Mouse (Mus musculus) left cerebral cortex, adult 11 months (tissue): Measurements from ENCODE around the gene Acsl1.

Source experiments
- DNase-seq: peaks from one replicate; pipeline ENCODE4 v3.0.0; 2022; ENCODE audit warnings: low spot score

Gene Acsl1

DNA sequence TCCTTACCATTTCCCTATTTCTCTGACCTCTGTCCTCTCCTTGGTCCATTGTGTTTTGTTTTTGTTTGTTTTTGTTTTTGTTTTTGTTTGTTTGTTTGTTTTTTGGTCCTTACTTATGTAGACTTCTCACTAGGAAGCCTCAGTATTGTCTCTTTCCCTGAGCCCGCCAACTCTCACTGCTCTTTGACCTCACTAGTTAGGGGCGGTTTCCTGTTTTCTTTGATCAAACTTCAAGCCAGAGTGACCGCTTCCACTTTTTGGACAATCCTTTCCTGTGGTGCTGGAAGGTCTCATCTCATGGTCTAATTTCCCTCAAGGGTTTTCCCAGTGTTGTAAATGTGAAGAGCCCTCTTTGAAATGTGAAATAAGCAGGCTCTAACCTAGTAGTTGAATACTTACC is 33.4 kb downstream of the Acsl1 start:
- DNase-seq, result no peak

DNA sequence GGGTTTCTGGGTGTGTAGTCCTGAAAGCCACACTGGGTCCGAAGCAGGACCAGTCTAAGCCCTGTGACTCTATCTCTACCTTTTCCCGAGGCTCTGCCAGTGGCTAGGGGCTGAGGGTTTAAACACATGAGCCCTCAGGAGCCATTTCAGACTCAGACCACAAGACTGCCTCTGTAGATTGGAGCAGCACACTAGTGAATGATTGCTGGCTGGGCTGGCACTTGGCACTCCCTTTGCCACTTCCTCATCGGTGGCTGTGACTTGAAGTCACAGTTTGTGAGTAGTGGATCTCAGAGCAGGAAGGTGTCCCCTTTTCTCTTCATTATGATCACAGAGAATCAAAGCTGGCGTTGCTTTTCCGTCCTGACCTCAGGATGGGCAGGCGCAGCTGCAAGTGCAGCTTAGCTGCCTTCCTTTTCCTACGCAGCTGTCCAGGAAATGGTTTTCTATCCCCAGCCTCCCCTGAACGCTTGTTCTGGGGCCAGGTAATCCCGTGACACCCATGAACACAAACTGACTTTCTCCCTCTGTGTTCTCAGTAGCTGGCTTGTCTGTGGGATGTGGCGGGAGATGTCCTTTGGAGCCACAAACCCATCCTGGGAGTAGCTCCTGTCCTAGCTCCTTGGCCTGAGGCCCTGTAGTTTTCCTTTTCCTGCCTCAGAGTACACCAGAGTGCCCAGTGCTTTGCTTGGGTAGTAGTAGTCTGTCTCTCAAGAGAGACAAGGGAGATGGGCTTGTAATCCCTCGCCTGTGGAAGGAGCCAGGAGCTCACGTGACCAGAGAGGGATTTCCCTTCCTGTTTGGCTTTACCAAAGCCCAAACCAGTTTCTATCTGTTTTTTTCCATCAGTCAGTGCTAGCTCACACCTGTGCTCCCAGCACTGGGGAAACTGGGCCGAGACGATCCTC is 37.9 kb downstream of the Acsl1 start:
- no peak for DNase-seq

DNA sequence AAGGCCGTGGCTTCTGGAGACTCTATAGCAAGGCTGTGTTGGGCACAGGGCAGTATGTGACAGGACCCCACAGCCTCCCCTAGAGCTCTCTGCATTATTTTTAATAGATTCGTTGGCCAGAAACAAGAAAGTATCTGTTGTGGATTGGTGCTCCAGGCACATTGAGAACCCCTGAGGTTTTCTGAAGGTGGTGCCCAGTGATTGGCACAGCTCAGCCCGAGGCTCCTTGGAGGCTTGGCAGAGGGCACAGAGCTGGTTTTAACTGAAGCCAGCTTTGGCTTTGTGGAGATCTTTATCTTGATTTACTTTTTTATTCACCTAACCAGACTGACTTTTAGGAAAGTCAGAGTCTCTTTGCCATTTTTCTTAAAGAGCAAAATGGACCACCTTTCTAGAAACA is 38.6 kb downstream of the Acsl1 start:
- DNase-seq, result no peak

DNA sequence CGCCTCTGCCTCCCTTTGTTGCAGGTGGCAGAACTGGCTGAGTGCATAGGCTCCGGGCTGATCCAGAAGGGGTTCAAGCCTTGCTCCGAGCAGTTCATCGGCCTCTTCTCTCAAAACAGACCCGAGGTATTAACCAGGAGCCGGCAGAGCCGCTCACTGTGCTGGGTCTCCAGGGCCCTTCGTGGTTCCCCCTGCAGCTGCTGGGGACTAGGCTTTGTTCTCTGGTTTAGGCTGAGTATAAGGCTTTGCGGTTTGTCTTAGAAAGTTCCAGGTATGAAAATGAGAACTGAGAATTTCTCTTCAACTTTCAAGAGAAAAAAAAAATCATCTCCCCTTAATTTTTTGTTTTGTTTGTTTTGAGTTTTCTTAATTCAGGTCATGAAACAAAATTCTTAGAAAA is 40.5 kb downstream of the Acsl1 start:
- DNase-seq, result no peak

DNA sequence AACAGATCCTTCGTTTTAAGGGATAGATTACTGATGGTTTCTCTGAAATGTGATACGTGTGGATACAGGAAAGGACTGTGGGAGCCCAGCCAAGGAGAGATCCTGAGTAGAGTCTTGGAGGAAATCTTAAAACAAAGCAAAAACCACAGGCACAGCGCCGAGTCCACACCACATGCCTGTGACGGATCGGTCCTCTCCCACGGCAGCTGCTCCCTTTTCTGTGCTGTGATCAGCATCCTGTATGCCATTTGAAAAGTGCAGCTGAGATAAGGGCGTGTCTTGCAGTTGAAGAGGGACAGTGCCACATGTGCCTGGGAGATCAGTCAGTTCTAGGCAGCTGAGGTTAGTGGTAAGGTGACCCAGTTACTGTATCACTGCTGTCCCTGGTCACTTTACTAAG is 41.7 kb downstream of the Acsl1 start:
- no peak for DNase-seq

DNA sequence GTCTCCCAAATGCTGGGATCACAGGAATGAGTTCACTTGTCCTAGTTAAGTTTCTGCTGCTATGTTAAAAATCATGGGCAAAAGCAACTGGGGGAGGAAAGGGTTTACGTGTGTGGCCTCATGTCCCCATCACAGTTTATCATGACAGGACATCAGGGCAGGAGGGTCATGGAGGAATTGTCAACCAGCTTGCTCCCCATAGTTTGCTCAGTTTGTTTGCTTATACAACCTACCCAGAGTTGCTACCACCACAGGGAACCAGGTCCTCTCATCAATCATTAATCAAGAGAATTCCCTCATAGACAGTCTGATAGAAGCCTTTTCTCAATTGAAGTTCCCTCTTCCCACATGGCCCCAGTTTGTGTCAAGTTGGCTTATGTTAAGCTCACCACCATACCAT is 43.2 kb downstream of the Acsl1 start:
- DNase-seq, result no peak

DNA sequence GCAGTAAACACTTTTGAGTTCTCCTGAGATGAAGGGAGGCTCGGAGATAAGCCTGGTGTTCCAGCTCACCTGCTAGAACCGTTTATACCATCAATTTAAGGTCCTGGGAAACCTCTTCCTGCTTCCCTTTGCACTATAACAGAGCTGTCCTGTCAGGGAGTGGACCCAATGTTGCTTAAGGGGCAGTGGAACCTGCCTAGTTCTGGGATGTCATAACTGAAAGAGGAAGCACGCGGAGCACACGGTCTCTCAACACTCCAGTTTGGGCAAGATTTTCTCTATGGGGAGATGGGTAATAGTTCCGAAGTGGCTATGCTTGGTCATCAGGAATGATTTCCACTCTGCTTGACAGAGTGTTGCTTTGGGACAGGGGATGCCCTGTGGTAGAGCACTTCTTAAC is 49.8 kb downstream of the Acsl1 start:
- no peak for DNase-seq

DNA sequence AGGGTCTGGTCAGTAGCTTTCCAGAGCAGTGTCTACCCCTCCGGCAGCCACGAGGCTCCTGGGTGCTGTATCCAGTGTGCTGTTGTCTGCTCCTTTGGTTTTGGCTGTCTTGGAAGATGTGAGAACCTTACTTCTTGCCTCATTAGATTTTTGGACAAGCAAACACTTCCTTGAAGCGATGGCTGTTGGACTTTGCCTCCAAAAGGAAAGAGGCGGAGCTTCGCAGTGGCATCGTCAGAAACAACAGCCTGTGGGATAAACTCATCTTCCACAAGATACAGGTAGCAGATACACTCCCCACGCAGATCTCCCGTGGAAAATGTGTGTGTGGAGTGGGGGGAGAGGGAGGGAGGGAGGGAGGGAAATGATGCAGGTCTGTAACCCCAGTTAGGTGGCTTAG is 55.3 kb downstream of the Acsl1 start:
- no peak for DNase-seq

DNA sequence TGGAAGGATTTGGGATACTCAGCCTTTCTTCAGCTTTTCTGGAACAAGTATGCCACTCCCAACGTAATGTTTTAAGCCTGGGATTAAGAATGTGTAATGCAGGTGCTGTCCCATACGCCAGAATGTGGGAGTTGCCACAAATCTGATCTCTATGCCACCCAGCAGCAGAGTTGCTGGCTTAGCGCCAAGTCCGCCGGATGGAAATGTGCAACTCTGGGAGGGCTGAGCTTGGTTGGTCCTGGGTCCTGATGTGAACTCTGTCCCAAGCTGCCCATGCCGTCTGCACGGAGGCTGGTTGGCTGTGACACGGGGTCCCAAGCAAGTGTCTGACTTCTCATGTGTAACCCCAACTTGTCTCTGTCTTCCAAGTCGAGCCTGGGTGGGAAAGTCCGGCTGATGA is 56.0 kb downstream of the Acsl1 start:
- no peak for DNase-seq

DNA sequence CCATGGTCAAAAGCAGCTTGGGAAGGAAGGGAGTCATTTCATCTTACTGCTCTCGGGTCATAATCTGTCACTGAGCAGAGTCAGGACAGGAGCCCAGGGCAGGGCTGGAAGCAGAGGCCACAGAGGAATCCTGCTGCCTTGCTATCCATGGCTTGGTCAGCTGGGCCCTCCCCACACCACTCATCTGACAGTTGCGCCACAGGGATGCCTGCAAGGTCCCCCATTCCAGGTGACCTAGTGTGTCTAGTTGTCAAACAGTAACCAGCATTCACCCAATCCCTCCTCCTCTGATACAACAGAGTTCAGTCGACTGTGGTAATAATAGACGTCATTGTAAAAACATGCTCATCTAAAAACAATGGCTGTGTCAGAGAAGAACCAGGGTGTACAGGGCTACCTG is 58.7 kb downstream of the Acsl1 start:
- no peak for DNase-seq

DNA sequence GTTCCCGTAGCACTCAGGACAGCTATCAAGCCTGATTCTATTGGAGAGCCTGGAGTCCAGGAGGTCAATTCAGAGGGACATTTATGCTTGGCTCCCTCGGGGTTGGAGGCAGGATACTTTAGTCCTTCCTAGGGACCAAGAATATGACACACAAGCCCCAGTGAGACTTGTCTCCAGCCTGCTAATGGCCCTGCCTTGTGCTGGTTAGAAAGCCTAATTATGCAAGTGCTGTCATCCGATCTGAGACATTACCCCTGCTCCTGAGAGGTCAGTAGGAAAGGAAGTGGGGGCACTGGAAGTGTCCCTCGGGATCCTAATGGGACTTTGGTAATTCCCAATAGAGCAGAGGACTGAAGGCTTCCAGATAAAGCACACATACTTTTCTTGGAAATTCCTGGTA is 59.7 kb downstream of the Acsl1 start:
- DNase-seq, result no peak

DNA sequence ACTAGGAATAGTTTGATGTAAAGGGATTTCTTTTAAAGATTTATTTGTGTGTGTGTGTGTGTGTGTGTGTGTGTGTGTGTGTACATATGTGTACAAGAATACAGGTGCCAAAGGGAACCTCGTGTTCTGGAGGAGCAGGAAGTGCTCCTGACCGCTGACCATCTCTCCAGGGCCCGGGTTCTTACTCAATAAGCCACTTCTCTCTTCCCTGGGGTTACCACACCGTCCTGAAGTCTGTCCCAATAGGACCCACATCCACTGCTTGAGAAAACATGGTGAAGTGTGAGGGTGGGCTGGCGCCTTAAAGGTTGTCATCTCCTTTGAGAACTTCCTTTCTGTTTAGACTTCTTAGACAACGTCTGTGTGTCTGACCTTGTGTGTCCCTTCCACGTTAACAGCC is 63.1 kb downstream of the Acsl1 start:
- no peak for DNase-seq

DNA sequence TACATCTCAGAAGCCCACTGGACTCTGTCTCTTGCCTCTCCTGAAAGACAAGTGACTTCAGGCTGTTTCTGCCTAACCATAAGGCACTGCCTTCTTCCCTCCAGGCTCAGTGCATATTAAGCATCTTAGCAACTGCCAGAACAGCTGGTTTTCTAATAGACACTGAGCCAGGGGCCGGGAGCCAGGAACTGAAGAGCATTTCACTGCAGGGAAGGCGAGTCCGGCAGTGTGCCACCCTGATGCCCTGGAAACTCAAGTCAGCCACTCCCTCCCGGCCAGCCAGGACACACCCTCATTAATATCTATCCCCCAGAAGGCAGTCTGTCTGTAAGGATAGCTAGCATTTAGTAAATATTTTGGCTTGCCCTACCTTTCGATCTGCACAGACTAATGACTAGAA is 68.9 kb downstream of the Acsl1 start:
- DNase-seq, result no peak

DNA sequence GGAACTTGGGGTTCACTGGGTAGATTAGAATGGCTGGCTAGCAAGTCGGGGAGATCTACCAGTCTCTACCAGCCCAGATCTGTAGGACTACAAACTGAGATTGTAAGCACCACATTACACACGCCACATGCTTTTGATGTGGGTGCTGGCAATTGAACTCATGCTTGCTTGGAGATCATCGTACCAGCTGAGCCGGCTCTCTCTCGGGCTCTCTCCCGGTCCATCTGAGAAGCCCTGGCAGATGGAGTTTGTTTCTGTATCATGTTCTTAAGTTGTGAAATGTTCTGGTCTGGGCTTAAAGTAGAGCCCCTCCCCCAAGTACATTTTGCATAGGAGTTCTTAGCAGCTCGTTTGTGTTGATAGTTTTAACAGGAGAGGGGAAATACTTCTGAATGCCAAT is 72.4 kb downstream of the Acsl1 start:
- DNase-seq, result no peak

DNA sequence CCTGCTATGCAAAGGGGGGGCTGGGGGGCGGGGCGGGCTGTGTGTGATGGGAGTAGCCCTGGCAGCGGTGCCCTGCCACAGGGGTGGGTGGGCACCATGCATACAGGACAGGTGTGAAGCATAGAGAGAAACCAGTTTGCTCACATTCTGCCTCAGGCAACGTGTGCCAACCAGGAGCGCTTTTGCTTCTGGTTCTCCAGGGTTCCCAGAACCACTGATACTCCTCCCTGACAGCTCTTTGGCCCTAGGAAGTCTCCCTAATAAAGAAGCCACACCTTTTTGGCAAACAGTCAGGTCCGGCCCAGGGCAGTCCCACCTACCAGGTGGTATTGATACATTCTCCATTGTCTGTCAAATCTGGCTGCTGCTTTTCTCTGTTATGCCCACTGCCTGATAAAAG is 72.8 kb downstream of the Acsl1 start:
- no peak for DNase-seq

DNA sequence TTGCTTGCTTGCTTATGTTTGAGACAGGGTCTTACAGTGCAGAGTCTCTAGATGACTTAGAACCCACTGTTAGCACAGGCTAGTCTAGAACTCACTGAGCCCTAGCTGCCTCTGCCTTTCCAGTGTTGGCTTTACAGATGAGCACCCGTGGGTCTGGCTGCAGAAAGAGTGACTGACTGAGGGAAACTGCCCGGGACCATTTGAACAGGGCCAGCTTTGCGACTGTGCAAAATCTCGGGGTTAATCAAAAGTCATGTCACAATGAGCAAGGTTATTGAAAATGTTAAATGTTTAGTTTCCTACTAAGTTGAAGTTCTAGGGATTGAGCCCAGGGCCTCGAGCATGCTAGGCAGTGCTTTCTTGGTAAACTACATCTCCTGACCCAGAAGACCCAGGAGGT is 75.0 kb downstream of the Acsl1 start:
- DNase-seq, result no peak

DNA sequence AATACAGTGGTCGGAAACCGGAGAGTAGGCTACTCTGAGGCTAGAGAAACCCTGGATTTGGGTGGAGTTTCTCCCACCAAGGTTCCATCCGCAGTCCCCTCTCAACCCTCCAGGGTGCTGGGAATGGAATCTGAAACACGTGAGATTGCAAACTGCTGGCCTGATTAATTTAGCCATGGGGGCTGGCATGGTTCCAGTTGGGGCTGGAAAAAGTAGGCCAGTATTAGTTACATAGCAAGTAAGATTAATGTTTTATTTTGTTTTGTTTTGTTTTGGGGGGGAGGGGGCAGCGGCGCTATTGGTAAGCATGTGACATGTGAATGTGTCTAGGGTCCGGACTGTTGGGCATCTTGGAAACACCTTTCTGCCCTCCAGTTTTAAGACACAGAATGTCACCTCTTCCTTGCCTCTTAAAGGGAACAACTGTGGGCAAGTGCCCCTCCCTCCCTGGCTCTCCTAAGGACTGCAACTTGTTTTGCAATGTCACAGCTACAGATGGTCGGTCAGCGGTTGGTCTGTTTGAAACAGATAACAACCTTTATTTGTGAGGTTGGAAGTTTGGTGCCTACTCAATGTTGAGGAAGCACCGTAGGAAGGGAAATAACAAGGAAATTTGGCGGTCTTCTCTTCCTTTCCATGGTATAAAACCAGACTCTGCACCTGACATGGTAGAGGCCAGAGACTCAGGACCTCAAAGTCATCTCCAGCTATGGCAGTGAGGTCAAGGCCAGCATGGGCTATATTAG is 75.8 kb downstream of the Acsl1 start:
- DNase-seq, result no peak

DNA sequence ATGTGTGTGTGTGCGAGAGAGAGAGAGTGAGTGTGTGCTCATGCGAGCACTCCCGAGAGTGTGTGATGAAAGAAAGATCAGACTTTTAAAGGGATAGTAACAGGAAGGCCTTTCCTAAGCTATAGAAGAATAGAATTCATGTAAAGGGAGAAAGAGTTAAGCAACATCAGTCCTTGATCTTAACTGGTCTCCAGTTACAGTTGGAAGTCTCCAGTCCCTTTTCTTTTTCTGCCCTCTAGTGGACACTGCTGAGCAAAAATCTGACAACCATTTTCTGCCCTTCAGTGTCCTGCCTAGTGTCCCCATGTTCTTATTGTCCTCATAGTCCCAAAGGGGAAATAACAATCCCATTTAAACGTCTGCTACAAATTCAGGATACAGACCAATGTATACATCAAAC is 76.4 kb downstream of the Acsl1 start:
- DNase-seq, result no peak

DNA sequence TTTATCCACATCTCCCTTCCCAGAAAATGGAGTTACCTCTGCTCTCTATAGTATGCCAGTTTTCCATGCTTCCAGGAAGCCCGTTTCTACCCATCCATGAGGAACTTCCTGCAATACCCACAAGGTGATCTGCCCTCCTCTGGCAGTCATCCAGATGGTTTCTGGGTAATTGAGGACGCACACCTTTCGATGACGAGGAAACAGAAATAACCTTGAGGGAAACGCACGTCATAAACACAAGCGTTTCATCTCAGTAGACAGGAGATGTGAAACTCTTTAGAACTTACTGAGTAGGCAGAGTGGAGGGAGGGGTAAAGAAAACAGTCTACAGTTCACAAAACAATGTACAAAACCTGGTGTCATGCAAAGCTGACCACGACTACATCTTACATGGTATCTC is 79.2 kb downstream of the Acsl1 start:
- DNase-seq, result no peak

DNA sequence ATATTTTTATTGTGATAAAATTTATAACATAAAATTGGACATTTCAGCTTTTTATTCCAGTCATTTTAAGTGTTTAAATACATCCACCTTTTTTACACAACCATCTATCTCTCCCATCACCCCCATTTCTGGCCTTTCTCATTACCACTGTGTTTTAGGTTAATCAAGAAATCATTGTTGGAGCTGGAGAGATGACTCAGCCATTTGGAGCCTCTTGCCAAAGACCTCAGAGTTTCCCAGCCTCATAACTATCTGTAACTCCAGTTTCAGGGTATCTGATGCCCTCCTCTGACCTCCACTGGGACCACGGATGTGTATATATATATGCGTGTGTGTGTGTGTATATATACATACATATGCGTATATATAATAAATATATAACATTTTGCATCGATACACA is 80.2 kb downstream of the Acsl1 start:
- no peak for DNase-seq

DNA sequence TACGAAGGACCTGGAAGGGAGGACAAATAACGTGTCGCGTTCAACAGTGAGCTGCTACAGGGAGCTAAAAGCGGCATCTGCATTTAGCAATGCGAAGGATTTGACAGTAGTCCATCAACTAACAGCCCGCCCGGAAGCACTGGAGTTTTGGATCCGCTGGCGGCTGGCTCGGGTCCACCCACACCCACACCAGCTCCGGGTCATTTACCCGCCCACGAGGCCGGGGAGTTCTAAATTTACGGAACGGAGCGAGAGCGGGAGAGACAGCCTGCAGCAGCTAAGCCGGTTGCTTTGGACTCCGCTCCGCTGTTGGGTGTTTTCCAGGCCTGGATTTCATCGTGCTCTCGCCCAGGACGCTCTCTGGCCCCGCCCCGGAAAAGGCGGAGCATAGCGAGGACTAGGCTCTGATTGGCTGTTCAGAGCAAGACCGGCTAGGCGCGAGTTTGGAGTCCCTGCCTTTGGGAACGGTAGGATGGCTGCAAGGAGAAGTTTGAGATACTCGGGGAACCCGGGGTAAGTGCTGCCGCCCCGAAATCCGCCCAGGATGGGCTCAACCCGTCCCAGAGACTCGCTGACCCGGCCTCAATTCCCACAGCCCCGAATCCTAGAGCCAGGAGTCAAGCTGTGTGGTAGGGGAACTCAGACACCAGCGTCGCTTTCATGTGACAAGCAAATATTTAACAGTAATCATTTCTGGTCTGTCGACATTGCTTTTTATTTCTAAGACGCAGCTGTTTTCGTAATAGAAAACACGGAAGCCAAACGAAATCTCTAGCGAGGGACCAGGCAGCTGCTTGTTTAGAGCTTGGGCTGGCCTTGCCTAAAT is 81.0 kb downstream of the Acsl1 start, which contains the start of gene Cenpu:
Cenpu (plus strand) TSS at position 414 of the 826 bp plus-strand sequence.
- DNase-seq, result peak; percentile 99

DNA sequence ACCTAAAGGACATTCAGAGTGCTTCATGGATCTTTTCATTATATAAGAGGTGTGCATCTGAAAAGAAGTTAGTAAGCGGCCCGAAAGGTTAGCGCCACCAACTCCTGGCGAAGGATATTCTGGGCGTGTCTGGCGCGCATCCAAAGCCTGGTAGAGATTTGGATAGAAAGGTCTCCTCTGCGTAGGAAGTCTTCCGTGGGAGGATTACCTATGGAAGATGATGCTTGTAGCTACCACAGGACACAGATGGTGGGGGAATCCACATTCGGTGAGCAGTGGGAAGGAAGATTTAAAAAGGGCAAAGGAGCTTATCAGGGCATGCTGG is 81.6 kb downstream of the Acsl1 start:
- no peak for DNase-seq

DNA sequence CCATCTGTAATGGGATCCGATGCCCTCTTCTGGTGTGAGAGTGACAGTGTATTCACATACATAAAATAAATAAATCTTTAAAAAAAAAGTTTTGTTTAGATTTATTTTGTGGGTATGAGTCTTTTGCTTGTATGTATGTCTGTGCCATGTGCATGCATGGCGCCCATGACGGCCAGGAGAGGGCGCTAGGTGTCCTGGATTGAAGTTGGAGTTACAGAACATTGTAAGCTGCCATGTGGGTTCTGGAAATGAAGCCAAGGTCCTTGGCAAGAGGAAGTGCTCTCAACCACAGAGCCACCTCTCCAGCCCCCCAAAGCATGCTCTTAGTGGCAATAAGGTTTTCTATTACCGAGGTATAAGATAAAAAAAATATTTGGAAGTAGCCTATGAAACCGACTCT is 88.6 kb downstream of the Acsl1 start:
- no peak for DNase-seq
